Mouse (Mus musculus) lung, embryonic 14.5 days (tissue): ENCODE results near the gene 1110012L19Rik. TPM values are rescaled to one million over a fixed set of nuclear protein-coding genes. Genes with fewer than 3 reads are reported as not detected.
"Not testable (repeated sequence)": the region's sequence is repeated elsewhere in the genome, so short reads cannot be mapped to it uniquely, and the experiment has no call there.

Experiments
- ATAC-seq: fragments of 200-750 bp; cut with Nextera tagmentation; 2 replicates; pipeline ENCODE4 v1.8.0; 2017; ENCODE audit warnings: mild to moderate bottlenecking, moderate TSS enrichment, moderate library complexity; ENCODE audit not compliant: insufficient read depth
- DNase-seq: peaks from one replicate; pipeline ENCODE4 v3.0.0-alpha.2; 2015
- H3K27ac ChIP-seq: fragments of 300-500 bp; sonication (generic); 2 replicates; pipeline ENCODE4 v1.5.1; 2014; ENCODE audit warnings: low read depth, mild to moderate bottlenecking, moderate library complexity
- H3K27me3 ChIP-seq: fragments of 300-500 bp; sonication (generic); 2 replicates; pipeline ENCODE4 v1.6.1; 2014; ENCODE audit warnings: low read length, control low read depth; ENCODE audit not compliant: insufficient read depth
- H3K36me3 ChIP-seq: fragments of 300-500 bp; sonication (generic); 2 replicates; pipeline ENCODE4 v1.6.1; 2014; ENCODE audit warnings: control low read depth; ENCODE audit not compliant: insufficient read depth
- H3K4me1 ChIP-seq: fragments of 300-500 bp; sonication (generic); 2 replicates; pipeline ENCODE4 v1.6.1; 2014; ENCODE audit warnings: antibody characterized with exemption, control low read depth; ENCODE audit not compliant: insufficient read depth
- H3K4me2 ChIP-seq: fragments of 300-500 bp; sonication (generic); 2 replicates; pipeline ENCODE4 v1.6.1; 2014; ENCODE audit warnings: mild to moderate bottlenecking
- H3K4me3 ChIP-seq: fragments of 300-500 bp; sonication (generic); 2 replicates; pipeline ENCODE4 v1.5.1; 2014; ENCODE audit warnings: low read depth, low read length
- H3K9ac ChIP-seq: fragments of 300-500 bp; sonication (generic); 2 replicates; pipeline ENCODE4 v1.6.1; 2014
- H3K9me3 ChIP-seq: fragments of 300-500 bp; sonication (generic); 2 replicates; pipeline ENCODE4 v1.6.1; 2016; ENCODE audit warnings: low read depth, low read length, control low read depth
- CTCF ChIP-seq: IDR thresholded peaks from 2 replicates; pipeline ENCODE4 v1.5.1; 2016; ENCODE audit warnings: antibody characterized with exemption, low read depth
- WGBS: fragments of 180-500 bp; shearing (Covaris S2); extraction: QIAGEN DNeasy Blood & Tissue Kit; methylation state at CpG from one replicate; pipeline ENCODE4 v1.1.7; 2014; 5-methylcytosine and 5-hydroxymethylcytosine counted together
- polyA plus RNA-seq: library from polyadenylated mRNA; unstranded; fragments of >200 nt; fragmentation: Nextera tagmentation; extraction: Ambion mirVana; gene quantifications from 2 replicates; pipeline ENCODE4 v1.2.1, GENCODE M21; 2014

The 1110012L19Rik gene
- polyA plus RNA-seq, 1 experiment from 2014 or later = 30.6 TPM

GRCm38 (mm10) chrX:70384917-70385275 lies 781 bp upstream of the 1110012L19Rik start:
- 52% methylated on average over 3 of the region's 3 CpGs for WGBS
- no peaks in the 10 kb centered on the region for H3K9me3 ChIP-seq
- TF ChIP-seq CTCF = no peak
- peak overlapping the region; percentile 51 for H3K4me3 ChIP-seq
- H3K27me3 ChIP-seq = no peaks in the 10 kb centered on the region
- no peak overlapping the region for H3K9ac ChIP-seq
- peak overlapping the region; percentile 56 for H3K4me2 ChIP-seq
- 0 out of 2 replicates have a peak, but pooled peaks have one; percentile 39 for ATAC-seq
- H3K27ac ChIP-seq = peak overlapping the region; percentile 78; the same call in 1 of the 2 replicates
- H3K36me3 ChIP-seq = 0 out of 2 replicates have a peak, but pooled peaks cover 5% of the 10 kb centered on the region
- no peak for DNase-seq
- H3K4me1 ChIP-seq = no peaks in the 10 kb centered on the region

GRCm38 (mm10) chrX:70385962-70386351 lies 280 bp downstream of the 1110012L19Rik start:
- DNase-seq = peak; percentile 4
- Histone ChIP-seq H3K9ac (peak overlapping the region; percentile 49), H3K4me2 (peak overlapping the region; percentile 62), H3K4me3 (peak overlapping the region; percentile 51), H3K27me3 (no peaks in the 10 kb centered on the region), H3K4me1 (no peaks in the 10 kb centered on the region), H3K27ac (peak overlapping the region; percentile 78), H3K36me3 (0 out of 2 replicates have a peak, but pooled peaks cover 5% of the 10 kb centered on the region), H3K9me3 (no peaks in the 10 kb centered on the region)
- WGBS = 10% methylated on average over 11 of the region's 11 CpGs
- no peak; the same call in 1 of the 2 replicates for ATAC-seq
- TF ChIP-seq CTCF = no peak

- H3K4me2 ChIP-seq, ATAC-seq, H3K4me1 ChIP-seq, DNase-seq, H3K9me3 ChIP-seq, H3K4me3 ChIP-seq, H3K27ac ChIP-seq, H3K9ac ChIP-seq, H3K27me3 ChIP-seq, H3K36me3 ChIP-seq: not testable (repeated sequence)
Observed at GRCm38 (mm10) chrX:70392636-70393035, 7.0 kb downstream of the 1110012L19Rik start.

GRCm38 (mm10) chrX:70425473-70425872 lies 39.8 kb downstream of the 1110012L19Rik start:
- not testable (repeated sequence) for H3K4me3 ChIP-seq, H3K4me1 ChIP-seq, H3K27me3 ChIP-seq, H3K4me2 ChIP-seq, H3K9me3 ChIP-seq, H3K9ac ChIP-seq, H3K27ac ChIP-seq, ATAC-seq, DNase-seq, H3K36me3 ChIP-seq
- WGBS = 52% methylated on average over 3 of the region's 3 CpGs

Other genes with a start within 250 kb of the 1110012L19Rik start
- 2.5 and 2.9 TPM in 2 replicates for gene Ids, start 20.8 kb upstream of the 1110012L19Rik start, polyA plus RNA-seq
- 36.0 TPM in 2 replicates for gene Tmem185a, start 91.3 kb downstream of the 1110012L19Rik start, polyA plus RNA-seq